Mouse (Mus musculus) right cerebral cortex, adult 2 months (tissue): Measurements from ENCODE around the gene Nubp2.

Experiments used
- DNase-seq, 2 experiments: peaks; one replicate each; pipeline ENCODE4 v3.0.0; 2021 to 2022; ENCODE audit warnings: low spot score in 2 of 2

The Nubp2 gene

DNA sequence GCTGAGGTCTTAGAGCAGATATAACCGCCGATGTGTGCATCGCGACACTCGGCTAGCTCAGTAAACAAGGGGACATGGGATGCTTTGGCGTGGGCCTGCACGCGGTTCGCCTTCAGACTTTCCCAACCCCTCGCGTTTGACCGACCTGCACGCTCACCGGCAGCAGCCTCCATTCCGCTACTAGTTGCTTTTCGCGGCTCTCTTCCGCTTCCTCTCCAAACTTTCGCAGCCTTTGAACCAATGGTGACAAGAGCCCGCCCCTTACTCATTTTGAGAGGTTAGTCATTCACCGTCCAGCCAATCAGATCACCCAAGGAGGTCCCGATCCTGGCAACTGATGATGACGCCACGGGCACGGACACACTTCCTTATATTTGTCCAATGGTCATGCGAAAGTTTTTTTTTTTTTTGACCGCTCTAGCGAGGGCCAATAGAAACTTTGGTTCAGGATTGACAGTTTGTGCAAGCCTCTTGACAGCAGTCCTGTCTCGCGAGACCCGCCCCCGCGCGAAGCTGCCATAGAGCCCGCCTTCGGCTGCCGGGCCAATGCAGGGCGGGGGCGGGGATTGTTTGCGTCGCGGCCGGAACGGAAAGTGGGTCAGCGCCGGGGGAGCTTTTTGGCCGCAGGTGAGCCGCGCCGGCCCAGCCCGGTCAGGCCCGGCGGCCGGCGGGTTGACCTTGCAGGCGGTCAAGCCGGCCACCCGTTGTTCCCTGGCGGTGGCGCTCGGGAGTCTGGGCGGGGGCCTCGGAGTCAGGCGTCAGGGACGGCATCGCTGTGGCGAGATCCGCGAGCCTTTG, at the start of gene Nubp2, which contains the start of gene Spsb3:
Gene Nubp2, minus strand, starts transcription at position 216 of the 798 bp plus-strand sequence.
Gene Spsb3, plus strand, starts transcription at position 510 of the 798 bp plus-strand sequence.
- DNase-seq = peak; percentile 99 to 100

GRCm38 (mm10) chr17:24935666-24936065, 49.5 kb upstream of the Nubp2 start:
- DNase-seq = no peak

GRCm38 (mm10) chr17:24934926-24935325, 48.8 kb upstream of the Nubp2 start:
- DNase-seq = no peak

- DNase-seq = no peak
These were observed 47.0 kb upstream of the Nubp2 start for GRCm38 (mm10) chr17:24933163-24933562.

- no peak for DNase-seq
These were observed 46.3 kb upstream of the Nubp2 start for GRCm38 (mm10) chr17:24932431-24932830.

- no peak for DNase-seq
These were observed 43.4 kb upstream of the Nubp2 start for GRCm38 (mm10) chr17:24929506-24929905.

- no peak for DNase-seq
These were observed 37.1 kb upstream of the Nubp2 start for GRCm38 (mm10) chr17:24923246-24923645.

DNA sequence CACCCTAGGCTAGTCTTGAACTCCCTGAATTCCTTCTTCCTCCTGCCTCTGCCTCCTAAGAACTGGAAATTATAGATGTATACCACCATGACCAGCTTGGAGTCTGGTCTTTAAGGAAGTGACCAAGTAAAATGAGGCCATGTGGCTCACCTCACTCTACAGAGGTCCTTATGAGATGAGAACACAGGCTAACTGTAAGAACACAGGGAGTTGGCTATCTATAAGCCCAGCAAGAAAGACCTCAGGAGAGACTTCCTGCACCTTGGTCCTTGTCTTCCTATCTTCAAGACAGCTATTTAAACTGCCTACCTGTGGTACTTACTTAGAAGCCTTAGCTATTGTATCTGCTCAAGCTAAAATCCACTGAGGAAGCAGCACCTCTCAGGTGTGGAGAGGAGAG, 27.8 kb upstream of the Nubp2 start:
- DNase-seq = no peak

DNA sequence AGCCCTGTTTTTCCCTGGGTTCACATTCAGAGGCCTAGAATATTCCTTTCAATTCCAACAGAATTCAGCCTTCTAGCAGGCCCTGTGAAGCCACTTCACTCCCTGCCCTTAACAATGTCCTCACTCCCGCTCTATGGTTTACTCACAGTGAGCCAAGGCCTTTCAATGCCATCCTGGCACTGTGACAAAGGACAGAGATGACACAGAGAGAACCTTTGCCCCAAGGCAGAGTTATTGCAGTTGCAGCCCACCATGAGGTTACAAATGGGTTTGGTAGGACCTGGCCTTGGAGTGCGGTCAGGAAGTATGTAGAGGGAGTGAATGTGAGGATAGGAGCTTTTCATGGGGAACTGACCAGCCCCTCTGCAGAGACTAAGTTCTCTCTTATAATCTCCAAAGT, 21.4 kb upstream of the Nubp2 start:
- no peak for DNase-seq

DNA sequence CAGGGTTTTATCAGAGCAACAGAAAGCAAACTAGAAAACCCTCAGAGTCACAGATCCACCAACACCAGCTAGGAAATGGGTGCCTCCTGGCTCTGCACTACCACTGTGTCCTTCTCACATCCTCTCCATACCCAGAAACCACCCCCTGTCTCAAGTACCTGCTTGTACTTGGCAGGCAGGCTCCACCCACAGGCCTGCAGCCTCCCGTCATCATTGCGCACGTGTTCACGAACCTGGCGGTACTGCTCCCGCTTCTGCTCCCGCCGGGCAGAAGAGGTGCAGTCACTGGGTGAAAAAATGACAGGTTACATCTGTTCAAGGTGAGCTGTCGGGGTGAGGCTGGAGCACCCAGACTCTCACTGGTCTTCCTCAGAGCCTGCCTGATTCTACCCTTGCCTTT, 17.6 kb upstream of the Nubp2 start:
- DNase-seq = no peak

- DNase-seq = no peak
These were observed 16.7 kb upstream of the Nubp2 start for GRCm38 (mm10) chr17:24902671-24903474.

- DNase-seq = no peak
These were observed 16.0 kb upstream of the Nubp2 start for GRCm38 (mm10) chr17:24902124-24902523.

DNA sequence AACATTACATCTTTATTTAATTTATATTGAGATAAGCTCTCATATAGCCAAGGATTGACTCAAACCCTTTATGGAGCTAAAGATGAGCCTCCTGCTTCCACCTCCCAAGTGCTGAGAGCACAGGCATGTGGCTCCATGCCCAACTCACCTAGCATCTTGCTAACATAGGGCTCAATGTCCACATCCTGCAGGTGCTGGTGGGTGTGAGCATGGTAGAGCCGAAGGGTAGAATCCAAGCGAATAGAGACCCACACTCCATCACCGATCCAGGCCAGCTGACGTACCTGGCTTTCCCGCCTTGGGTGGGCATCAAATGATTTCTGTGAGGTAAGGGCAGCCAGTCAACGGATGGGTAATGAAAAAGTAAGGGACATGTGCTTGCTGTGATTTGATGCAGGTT, 13.9 kb upstream of the Nubp2 start:
- no peak for DNase-seq

- no peak for DNase-seq
These were observed 13.0 kb upstream of the Nubp2 start for GRCm38 (mm10) chr17:24899153-24899552.

GRCm38 (mm10) chr17:24898041-24898854, 12.1 kb upstream of the Nubp2 start:
- DNase-seq = no peak

DNA sequence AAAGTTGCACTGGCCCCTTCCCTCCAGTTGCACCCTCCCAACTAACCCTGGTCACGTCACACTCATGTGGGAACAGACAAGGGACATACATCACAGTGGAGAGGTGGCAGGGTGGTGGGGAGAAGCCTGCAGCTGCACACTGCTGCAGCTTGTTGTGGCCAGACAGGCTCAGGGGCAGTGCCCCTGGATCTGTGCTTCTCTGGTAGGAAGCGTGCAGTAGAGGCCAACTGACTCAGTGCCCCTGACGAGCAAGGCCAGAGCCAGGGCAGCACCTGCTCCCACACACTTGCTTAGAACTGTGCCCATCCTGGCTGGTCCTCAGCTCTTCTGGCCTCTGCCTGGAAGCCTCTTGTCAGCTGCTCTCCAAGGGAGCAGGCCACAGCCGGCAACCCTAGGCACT, 11.5 kb upstream of the Nubp2 start:
- DNase-seq = no peak

- no peak for DNase-seq
These were observed 10.8 kb upstream of the Nubp2 start for GRCm38 (mm10) chr17:24896993-24897269.

DNA sequence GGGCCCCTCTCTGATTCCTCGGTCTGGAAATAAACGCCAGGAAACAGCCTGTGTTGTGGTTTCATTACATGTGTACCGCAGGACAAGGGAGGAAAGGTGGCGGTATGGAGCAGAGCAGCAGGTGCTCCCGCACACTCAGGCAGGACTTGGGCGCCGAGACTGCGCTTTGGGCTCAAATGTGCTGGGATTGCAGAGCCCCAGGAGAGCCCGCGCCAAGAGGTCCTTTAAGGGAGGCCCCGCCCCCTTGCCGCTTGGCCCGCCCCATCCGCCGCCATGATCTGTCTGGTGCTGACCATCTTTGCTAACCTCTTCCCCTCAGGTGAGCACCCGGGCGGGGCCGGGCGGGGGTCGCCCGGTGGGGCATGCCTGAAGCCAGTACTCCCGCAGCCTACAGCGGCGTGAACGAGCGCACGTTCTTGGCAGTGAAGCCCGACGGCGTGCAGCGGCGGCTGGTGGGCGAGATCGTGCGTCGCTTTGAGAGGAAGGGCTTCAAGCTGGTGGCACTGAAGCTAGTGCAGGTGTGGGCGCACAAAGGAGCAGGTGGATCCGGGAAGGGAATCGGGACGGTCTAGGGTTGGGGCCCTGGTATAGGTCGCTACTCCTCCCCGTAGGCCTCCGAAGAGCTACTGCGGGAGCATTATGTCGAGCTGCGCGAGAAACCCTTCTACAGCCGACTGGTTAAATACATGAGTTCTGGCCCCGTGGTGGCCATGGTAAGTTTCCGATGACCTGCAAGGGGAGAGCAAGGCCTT, 10.3 kb upstream of the Nubp2 start, which contains the start of gene Nme3:
Gene Nme3, plus strand, starts transcription at position 260 of the 752 bp plus-strand sequence.
- DNase-seq = peak; percentile 70 to 77

GRCm38 (mm10) chr17:24895571-24896240, 9.6 kb upstream of the Nubp2 start:
- DNase-seq = no peak

DNA sequence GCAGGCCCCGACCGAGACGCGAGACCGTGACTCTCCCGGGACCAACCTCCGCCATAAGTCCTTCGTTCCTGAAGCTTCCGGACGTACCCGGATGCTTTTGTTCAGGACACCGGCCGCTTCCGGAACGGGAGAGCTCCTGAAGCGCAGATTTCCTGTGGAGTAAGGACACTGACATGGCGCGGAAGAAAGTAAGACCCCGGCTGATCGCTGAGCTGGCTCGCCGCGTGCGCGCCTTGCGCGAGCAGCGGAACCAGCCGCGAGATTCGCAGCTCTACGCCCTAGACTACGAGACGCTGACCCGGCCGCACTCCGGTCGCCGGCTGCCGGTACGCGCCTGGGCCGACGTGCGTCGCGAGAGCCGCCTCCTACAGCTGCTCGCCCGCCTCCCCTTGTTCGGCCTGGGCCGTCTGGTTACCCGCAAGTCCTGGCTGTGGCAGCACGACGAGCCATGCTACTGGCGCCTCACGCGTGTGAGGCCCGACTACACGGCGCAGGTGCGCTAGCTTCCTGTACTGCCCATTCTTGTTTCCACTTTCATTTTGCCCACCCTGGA, 8.9 kb upstream of the Nubp2 start, which contains the start of the genes Eme2 and Mrps34:
Gene Eme2, minus strand, starts transcription at position 93 of the 553 bp plus-strand sequence.
Gene Mrps34, plus strand, starts transcription at position 122 of the 553 bp plus-strand sequence.
- DNase-seq = peak; percentile 85 to 90
